Mouse (Mus musculus): Measurements from ENCODE around the gene Pom121l2.

Gene Pom121l2

DNA sequence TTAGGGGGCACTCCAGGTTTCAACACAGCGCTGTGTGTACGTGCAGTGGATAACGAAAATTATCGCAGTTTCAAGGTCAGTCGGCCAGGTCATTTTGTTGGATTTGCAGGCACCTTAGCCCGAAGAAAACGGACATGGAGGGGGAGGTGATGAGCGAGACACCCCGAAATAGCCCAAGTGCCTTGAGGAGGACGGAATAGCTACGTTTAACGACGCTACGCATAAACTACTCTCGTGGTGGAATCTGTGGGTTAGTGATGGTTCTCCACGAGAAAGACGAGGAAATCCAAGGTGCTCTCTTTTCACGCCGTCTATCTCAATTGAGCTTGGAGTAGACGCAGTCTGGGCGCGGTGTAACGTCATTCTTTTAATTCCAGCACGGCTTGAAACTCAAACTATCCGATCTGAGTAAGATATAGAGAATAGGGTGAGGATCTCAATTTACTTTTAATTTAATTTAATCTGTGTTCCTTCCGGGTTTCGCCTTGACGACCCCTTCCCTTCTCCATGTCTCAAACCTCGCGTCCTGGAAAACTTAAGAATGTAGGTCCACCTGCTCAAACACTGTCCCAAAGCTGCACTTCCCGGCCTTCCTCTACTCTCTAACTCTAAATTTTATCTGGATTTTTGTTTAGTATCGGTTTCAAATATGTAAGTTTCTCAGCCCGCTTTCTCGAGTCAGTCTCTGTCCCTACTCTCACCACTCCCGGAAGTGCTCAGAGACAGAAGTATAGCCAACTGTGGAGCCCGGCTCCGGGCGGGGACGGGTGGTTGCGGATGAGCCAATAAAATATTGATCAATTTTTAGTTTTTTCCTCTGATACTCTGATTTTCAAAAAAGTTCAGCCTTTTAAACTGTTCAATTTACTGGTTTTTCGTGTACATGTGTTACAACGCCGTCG, 39.2 kb downstream of the Pom121l2 start:
- DNase-seq (ENCODE audit: low spot score), result no peak

DNA sequence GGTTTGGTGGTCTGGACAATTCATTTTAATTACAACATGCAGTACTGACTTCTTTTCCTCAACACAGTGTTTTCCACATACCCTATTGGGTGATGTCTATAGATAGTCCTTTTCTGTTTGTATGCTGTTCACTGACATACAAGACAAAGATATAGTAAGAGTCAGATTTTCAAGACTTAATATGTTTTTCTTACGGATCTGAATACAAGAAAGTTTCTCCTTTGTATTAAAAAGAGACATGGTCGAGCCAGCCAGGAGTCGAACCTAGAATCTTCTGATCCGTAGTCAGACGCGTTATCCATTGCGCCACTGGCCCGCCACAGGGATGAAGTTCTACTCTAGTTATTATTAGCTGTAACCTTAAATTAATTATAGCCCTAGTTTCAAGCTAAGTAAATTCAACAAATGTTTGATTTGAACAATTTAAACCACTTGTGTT, 39.9 kb downstream of the Pom121l2 start:
- DNase-seq (ENCODE audit: low spot score), result peak; percentile 66

- DNase-seq (ENCODE audit: low spot score), result no peak
Measured at GRCm38 (mm10) chr13:22021581-22021980, 40.6 kb downstream of the Pom121l2 start.

DNA sequence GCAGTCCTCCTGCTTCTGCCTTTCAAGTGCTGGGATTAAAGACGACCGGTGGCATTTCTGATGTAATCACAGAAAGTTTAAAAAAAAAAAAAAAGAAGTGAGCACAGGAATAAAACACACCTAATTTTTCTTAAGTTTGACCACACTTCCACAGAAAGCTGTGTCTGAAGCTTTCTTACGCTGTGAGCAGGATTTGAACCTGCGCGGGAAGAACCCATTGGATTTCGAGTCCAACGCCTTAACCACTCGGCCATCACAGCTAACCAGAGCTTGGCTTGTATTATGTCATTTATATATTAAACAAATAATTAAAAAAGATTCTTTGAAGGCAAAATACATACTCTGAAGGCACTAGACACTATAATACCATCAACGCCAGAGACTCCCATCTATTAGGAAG, 41.2 kb downstream of the Pom121l2 start:
- peak; percentile 77 for DNase-seq (ENCODE audit: low spot score)

DNA sequence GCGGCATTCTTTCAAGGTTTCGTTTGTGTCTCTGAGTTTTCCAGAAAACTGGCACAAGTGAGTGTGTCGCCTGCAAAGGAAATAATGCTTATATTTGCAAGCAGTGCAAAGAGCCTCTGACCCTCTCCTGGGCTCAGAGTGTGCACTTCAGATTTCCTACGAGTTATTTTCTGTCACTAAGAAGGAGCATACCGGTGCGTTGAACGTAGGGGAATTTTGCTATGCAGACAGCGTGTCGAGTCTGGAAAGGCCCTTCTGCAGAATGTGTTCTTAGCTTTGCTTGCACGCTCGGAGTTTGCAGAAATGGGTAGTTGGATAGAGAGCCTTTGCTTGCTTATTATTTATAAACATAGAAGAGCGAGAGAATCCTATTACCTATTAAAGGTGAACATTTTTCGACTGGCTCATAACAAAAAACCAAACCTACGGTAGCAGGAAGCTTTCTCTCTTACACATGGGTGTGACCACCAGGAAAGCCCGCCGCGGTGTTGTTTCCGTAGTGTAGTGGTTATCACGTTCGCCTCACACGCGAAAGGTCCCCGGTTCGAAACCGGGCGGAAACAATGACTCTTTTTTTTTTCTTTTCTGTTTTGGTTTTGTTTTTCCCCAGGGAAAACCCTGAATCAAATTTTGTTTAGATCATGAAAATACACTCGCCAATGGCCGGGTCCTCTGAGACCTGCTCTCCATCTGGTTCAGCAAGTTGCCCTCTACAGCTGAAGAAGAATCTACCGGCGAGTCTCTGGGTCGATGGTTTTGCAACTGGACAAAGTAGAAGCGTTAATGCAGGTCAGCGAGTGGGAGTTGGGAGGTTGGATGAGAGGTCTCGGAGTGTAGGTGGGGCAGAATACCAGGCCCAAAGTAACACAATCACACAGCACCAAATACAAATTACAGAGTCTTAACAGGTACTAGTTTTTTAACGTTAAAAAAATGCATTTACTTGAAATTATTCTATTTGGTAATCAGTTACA, 45.4 kb downstream of the Pom121l2 start:
- DNase-seq (ENCODE audit: low spot score), result peak; percentile 87

DNA sequence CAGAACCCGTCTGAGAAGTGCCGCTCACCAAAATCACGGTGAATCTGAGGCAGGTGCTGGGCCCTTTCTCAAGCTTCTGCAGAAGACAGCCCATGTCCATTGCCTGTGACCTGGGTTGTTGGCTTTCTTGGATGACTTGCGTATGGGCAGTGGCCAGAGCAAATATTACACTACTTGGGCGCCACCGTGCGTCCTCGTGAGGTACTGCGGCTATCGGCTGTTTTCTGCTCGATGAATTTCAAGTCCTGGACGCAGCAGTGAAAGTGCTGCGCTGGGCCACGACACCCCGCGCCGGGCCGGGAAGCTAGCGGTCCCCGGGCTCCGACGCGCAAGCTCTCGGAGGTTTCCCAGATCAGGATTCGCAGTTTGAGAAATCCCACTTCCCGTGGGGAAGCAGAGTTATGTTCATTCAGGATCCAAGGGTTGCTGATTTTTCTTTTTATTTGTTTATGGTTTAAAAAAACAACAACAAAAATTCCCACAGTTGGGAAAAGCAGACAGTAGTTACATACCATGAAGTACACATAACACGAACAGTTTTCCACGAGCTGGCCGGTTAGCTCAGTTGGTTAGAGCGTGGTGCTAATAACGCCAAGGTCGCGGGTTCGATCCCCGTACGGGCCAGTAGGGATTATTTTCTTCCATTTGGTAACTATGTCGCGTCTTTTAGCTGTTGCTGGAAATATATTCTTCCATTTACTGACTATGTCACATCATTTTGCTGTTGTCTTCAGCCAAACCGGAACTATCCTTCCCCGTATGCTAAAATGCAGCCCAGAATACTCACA, 47.9 kb downstream of the Pom121l2 start:
- peak; percentile 94 for DNase-seq (ENCODE audit: low spot score)

- no peak for DNase-seq (ENCODE audit: low spot score)
Measured at GRCm38 (mm10) chr13:22029928-22030327, 48.9 kb downstream of the Pom121l2 start.

DNA sequence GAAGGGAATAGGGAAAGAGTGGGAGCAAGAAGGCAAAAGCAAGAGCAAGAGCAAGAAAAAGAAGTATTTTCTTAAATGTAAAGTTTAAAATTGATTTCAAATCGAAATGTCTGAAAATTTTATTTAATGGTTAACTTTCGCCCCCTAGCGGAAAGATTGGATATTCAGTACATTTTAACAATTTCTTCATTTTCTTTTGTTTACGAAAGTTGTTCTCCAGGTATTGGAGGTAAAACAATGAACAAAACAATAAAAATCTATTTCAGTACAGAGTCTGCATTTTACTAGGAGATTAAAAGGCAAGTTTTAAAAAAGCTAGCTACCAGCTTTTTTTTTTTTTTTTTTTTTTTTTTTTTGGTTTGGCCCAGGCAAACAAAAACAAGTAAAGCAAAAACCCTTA, 49.5 kb downstream of the Pom121l2 start:
- DNase-seq (ENCODE audit: low spot score), result no peak

- no peak for DNase-seq (ENCODE audit: low spot score)
Measured at GRCm38 (mm10) chr13:22033741-22034442, 52.9 kb downstream of the Pom121l2 start.

- no peak for DNase-seq (ENCODE audit: low spot score)
Measured at GRCm38 (mm10) chr13:22034443-22035266, 53.7 kb downstream of the Pom121l2 start.

GRCm38 (mm10) chr13:22035267-22036148, 54.5 kb downstream of the Pom121l2 start, which contains the start of the genes Hist1h2ah and Hist1h2bk:
Hist1h2ah (minus strand) TSS chr13:22035568.
Hist1h2bk (plus strand) TSS chr13:22035870.
- DNase-seq (ENCODE audit: low spot score), result peak; percentile 81

GRCm38 (mm10) chr13:22036149-22036956, 55.4 kb downstream of the Pom121l2 start:
- no peak for DNase-seq (ENCODE audit: low spot score)

DNA sequence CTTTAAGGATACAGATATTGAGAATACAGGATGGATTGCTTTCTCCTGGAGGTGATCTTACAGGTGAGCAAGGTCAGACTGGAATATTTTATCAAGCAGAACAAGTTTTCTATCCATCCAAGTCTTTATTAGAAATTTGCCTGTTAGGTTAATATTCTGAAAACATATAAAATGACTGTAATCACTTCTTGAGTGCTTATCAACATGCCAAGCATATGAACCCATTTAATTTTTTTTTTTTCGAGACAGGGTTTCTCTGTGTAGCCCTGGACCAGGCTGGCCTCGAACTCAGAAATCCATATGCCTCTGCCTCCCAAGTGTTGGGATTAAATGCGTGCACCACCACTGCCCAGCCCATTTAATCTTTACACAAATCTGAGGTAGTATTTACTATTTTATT, 56.0 kb downstream of the Pom121l2 start:
- no peak for DNase-seq (ENCODE audit: low spot score)

GRCm38 (mm10) chr13:22037415-22037814, 56.4 kb downstream of the Pom121l2 start:
- DNase-seq (ENCODE audit: low spot score), result no peak

All from urinary bladder, postnatal 14 days (tissue).